Mouse (Mus musculus) T-helper 1 cell (primary cell): ENCODE results near the gene Donson.

Source experiments
- in situ Hi-C: fragments of 300-600 bp; cut with MboI, MseI; formaldehyde crosslinking; loops from one replicate; pipeline ENCODE4 v1.15.1; 2025; ENCODE audit warnings: high pct_unique_total_duplicates

Gene Donson

DNA sequence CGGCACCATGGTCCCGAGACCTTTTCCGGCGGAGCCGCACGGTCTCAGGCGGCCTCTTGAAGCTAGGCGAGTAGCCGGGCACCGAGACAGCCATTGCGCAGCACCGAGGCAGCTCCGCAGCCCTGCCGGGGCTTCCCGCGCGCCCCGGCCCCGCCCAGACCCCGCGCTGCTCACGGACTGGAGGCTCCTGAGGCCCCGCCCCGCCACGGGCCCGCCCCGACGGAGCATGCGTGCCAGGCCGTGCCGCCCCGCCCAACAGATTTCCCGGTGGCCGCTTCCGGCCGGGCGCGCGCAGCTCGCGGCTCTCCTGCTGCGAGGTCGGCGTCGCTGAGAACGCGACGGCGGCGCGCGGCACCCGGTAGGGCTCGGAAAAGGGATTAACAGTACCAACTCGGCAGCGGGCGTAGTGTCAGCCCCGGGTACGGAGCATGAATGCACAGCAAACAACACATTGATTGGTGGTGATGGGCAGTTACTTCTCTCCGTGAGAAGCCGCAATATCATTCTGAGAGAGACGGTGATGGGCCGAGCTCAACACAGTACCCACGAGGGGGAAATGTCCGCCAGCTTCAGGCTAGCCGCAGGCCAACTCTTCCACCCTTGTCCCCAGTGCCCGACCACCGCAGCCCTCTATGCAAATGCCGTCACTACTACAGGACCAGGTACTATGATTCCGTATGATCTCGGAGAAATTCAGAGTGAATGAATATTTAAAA is at the start of gene Donson:
TSS of gene Donson (minus strand) at position 152 of the 716 bp plus-strand sequence.
- in situ Hi-C loops: loop anchor here (5.0 kb wide), 1 partner anchor 39 kb away; the partner anchor contains the start of genes Cryzl1 and Itsn1

DNA sequence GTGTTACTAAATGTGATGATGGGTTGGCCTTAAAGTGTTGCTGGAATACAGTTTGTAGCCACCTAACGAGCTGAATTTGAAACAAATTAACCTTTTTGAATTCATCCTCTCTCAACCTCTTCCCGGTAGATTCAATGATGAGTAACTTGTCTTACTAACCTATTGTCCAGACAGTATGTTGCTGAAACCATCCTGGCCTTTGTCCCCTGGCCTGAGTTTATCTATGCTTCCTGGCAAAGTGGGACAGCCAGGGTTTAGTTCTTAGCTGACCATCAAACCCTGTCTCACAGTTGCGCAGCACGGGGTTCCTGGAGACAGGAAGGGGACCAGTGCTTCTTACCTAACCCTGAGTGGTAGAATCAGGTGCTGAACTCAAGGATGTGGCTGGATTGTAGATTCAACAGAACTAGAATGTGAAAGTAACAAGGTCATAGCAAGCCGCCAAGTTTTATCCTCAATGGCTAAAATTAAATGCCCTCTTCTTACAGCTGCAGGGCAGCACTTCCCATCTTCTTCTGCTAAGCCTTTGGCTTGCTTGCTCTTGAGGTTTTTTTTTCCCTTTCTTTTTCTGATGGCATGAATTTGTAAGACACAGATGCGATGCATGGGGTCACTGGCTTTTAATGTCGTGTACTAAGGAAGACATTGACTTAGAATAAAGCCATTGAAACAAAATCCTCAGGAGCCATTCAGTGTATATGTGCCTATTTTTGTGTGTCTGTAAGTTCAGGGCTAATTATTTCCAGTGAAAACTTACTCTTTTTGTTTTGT is 47.7 kb upstream of the Donson start:
- in situ Hi-C loops: no loop called here

DNA sequence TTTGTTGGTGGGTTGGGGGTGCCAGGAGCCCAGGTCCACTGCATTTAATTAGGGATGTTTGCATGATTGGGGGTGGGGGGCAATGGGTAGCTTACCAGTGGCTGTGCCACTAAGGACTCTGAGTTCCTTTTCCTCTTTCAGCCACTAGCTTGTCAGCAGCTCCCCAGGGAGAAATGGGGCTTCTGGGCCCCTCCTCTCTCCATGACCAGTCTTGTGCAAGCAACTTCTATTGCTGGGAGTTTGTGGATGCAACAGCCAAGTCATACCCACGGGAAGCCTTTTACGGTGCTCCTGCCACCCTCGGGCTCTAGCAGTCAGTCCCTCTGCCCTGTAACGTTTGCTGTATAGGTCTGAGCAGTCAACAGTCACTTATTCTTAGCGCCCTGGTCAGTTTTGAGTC is 46.2 kb upstream of the Donson start:
- in situ Hi-C loops: no loop called here

DNA sequence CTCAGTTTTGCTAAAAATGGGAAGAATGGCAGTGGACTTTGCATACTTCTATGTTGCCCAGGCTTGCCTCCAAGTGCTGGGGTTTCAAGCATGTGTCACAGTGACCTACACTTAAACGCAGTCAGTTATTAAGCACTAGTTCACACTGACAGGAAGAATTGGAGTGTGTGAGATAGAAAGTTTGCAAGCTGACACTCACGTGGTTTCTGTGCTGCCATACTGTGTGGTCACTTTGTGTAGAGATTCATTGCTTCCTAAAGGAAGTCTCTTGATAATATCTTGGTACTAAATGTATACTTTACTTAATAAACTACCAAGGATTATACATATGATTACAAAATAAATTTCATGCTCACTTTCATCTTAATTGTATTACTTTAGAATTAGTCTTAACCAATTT is 44.2 kb upstream of the Donson start:
- in situ Hi-C loops: no loop called here

DNA sequence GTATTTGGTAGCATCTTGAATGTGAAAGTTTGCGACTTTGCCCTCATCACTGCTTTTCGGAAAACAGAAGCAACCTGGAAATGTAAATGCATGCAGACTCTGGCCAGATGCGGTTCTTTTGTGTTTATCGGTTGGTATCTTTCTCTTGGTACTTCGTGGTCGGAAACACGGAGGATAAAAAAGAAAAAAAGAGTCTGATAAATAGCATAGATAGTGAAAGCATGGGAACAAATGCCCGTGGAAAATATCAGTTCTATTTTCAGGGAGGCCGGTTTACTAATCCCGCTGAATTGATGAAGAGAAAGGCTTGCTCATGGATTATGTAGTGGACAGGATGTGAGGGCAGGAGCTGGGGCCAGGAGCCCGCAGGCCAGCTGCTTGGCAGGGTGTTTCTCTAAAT is 41.9 kb upstream of the Donson start:
- in situ Hi-C loops: no loop called here

DNA sequence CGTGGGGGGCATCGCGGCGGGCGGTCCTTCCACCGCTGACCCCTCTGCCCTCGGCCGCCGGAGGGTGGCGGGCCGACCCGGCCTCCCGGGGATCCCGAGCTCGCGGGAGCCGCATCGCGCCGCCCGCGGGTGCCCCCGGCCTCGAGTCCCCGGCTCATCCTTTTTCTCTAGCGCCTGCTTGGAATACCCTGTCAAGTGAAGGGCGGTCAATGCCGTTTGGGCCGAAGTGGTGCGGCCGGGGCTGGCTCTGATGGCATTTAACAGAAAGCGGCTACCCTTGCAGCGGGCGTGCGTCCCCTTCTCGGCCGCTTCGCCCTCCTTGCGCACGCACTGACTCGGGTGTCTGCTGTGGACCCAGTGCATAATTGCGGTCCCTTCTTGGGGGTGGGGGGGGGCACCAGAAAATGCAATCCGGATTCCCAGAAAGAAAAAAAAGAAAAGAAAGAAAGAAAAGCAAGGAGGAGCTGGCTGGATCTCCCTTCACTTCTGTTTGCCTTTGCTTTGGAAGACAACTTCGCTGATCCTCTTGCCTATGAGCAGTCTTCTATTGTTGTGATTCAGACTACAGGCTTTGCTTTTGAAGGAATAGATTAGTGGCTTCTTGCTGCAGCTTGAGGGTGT is 41.4 kb upstream of the Donson start:
- in situ Hi-C loops: loop anchor here (5.0 kb wide), 2 partner anchors 43 to 182 kb away; partner anchors contain the start of gene Donson

DNA sequence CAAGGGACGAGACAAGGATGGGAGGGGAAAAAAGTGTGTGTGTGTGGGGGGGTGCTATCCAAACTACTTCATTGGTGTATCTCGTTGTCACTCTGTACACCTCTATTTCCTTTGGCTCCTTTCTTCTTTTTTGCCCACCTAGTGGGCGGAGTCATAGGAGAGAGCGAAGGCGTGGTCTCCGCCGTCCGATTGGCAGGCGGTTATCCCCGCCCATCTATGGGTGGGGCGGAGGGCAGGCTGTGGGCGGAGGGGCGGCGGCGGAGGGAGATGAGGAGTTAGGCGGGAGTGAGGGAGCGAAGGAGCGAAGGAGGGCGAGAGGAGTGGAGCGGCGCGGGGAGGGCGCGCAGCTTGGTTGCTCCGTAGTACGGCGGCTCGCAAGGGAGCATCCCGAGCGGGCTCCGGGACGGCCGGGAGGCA is 40.5 kb upstream of the Donson start, which contains the start of gene Itsn1:
TSS of gene Itsn1 (plus strand) at position 216 of the 417 bp plus-strand sequence.
- in situ Hi-C loops: loop anchor here (5.0 kb wide), 2 partner anchors 42 to 183 kb away; partner anchors contain the start of gene Donson

DNA sequence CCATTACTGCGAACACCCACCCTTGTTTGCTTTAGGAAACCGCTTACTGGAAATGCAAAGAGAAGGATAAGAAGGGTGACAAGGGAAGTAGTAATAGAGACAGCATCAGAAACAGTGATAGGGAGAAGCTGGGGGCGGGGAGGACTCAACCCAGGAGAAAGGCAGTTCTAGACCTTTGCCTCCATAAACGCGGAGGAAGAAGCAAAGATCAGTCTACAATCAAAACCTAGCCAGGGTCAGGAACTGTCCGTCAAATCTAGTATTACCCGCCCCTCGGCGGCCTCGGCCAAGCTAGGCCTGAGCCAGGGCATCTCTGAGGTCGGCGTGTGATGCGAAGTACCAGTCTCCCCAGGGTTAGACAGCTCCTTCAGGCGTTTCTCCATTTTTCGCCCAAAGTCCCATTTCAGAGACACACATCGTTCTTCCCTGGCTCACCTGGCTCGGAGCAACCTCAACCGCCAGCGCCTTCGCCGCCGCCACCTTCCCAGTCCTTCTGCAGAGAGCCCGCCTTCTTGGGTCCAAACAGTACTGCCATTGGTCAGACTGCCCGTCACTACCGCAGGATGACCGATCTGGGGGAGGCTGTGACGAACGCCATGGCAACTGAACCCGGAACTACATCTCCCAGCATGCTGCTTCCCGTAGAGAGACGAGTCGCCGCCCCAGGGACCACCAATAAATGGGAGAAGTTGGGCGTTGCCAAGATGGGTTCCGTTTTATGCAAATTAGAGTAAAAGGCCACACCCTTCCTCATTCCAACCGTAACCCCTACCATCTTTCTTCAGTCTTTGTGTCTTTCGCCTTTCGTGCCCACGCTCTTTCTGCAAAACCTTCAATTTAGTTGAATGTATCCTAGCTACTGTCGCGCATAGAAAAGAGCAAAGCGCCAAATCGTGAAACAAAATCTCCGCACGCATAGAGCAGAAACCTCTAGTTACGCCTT is 39.8 kb upstream of the Donson start, which contains the start of gene Cryzl1:
TSS of gene Cryzl1 (minus strand) at position 853 of the 943 bp plus-strand sequence.
- in situ Hi-C loops: loop anchor here (5.0 kb wide), 2 partner anchors 41 to 184 kb away; partner anchors contain the start of gene Donson

DNA sequence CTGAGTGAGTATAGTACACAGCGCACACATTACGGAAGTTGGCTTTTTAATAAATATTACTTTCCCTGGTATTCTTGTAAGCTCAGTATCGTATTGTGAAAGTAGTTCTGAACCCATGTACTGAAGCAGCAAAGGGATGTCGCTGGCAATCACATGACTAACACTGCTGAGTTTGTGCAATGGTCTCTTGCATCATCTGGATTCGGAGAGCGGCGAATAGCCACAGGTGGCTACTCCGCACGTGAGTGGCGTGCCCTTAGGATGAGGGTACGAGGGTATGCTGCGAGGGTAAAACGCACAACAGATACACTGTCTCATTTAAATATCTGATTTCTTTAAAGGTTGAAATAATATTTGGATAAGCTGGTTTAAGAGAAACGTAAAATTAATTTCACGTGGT is 38.9 kb upstream of the Donson start:
- in situ Hi-C loops: loop anchor here (5.0 kb wide), 2 partner anchors 40 to 185 kb away; partner anchors contain the start of gene Donson

DNA sequence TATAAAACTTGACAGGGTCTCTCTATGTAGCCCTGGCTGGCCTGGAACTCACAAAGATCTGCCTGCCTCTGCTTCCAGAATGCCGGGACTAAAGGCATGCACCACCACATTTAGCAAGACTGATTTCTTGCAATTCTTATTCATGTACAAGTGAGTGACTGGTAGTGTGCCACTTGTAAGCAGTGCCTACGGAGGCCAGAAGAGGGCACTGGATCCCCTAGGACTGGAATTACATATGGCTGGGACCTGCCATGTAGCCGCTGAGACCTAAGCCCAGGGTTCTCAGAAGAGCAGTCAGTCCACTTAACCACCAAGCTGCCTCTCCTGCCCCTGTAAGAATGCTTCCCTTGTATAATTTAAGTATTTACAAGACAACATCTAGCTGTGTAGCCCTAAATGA is 35.7 kb upstream of the Donson start:
- in situ Hi-C loops: no loop called here

DNA sequence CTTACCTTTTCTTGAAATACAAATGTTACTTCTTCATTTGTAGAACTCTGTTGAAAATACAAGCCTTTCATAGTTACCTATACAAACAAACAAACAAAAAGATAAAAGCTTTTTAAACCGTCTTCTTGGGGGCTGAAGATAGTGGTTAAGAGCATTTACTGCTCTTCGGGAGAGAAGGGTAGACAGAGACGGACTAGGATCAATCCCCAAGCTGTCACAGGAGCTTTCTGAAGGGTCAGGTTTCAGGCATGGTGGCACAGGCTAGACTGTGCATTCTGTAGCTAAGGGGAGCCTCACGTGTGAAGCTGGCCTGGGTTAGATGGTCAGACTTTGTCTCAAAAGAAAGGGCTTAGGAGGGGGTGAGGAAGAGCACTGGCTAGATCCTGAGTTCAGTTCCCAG is 28.8 kb upstream of the Donson start:
- in situ Hi-C loops: no loop called here

DNA sequence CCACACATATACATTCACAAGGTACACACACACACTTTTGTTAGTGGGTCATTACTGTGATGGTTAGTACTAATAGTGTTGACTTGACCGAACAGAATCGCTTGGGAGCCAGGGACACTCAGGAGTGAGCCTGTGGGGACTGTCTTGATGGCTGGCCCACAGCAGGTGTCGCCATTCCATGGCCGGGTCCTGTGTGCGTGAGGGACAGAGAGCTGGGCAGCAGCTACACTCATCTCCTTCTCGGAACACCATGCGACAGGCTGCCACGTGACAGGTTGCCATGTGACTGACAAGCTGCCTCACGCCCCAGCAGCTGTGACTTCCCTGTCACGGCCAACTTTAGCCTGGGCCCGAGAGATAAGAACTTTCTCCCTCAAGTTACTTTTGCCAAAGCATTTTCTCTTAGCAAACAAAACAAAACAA is 28.4 kb upstream of the Donson start:
- in situ Hi-C loops: no loop called here

DNA sequence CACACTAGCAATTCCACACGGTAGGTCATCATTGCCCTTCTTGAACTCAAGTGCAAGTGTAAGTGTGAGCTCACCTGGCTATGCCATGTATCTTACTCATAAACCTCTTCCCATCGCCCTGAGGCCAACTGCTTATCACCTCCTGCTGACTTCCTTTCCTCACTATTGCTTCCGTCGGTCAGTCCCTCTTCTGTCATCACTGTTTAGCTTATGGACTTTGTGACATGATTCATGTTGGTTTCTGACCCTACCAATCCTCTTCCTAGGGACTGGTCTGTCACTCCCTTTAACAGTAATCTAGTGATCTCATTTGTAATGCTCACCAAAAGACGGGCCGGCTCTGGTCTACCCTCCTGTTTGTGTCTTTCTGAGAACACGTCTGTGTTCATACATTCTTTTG is 21.7 kb upstream of the Donson start:
- in situ Hi-C loops: no loop called here

DNA sequence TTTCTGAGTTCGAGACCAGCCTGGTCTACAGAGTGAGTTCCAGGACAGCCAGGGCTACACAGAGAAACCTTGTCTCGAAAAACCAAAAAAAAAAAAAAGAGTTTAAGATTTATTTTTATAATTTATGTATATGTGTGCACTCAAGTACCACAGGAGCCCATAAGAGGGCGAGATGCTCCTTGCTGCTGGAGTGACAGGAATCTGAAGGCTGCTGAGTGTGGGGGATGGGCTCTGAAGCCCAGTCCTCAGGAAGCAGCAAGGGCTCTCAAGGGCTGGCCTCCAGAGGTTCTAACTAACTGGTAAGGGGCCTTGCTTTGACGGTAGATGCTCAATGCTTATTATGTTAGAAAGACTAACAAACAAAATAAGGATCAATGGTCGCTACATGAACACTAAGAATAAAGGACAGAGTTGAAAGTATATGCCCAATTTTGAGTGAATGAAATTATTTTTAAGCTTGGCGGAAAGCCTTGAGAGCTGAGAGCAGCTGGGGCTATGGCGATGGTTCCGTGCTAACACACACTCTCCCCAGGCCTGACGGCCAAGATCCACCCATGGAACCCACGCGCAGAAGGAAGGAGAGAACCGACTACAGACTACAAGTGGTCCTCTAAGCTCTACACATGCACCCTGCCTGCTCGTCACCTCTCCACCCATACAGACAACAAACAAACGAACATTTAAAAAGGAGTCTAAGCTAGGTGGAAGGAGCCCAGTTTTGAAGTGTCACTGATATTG is 16.2 kb upstream of the Donson start:
- in situ Hi-C loops: loop anchor here (5.0 kb wide), 1 partner anchor 188 kb away; no protein-coding TSS in a partner anchor

DNA sequence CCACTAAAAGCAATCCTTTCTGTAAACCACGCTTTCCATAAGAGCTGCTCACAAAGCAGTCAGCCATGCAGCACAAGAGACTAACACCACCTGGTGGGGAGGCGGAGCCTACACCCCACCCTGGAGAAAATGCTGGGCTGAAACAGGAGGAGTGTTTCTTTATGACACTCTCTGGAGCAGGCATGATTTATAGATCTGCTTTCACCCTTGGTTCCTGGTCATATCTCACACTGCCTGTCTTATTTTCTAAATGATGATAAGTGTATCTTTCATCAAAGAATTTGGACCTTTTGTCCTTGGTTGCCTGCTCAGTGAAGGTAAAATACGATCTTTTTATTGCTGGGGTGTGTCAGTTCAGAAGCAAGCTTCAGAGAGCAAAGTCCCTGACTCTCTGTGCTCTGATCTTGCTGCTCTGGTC is 14.2 kb upstream of the Donson start:
- in situ Hi-C loops: loop anchor here (5.0 kb wide), 1 partner anchor 190 kb away; no protein-coding TSS in a partner anchor

DNA sequence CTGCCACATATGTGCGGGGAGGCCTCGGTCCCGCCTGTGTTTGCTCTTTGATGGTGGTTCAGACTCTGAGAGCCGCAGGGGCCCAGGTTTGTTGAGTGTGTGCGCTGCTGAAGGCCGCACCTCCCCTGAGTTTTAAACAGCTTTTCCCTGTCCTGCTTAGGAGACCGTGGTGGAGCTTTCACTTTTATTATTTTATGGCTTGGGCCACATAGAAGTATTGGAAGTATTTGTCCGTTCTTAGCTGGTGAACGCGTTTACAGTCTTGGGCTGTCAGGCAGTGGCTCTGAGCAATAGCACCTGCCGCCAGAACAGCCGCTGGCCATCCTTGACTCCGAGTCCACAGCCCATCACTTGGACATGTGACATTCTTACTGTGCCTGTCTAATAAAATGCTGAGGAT is 13.3 kb upstream of the Donson start:
- in situ Hi-C loops: loop anchor here (5.0 kb wide), 1 partner anchor 190 kb away; no protein-coding TSS in a partner anchor

DNA sequence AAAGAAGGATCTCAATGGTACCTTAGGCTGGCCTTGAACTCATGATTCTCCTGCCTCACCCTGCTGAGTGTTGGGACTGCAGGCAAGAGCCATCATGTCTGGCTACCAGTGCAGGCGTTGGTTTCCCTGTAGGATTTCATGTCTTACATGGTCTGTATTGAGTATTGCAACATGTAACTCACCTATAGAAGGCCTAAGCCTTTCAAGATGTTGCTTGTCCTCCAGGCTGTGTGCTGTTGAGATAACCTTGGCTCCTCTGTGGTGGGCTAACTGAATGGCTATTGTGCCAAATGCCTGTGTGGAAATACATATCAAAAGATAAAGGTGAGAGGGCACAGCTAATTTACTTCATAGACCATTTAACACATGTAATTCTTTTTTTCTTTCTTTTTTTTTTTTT is 10.4 kb upstream of the Donson start:
- in situ Hi-C loops: no loop called here

DNA sequence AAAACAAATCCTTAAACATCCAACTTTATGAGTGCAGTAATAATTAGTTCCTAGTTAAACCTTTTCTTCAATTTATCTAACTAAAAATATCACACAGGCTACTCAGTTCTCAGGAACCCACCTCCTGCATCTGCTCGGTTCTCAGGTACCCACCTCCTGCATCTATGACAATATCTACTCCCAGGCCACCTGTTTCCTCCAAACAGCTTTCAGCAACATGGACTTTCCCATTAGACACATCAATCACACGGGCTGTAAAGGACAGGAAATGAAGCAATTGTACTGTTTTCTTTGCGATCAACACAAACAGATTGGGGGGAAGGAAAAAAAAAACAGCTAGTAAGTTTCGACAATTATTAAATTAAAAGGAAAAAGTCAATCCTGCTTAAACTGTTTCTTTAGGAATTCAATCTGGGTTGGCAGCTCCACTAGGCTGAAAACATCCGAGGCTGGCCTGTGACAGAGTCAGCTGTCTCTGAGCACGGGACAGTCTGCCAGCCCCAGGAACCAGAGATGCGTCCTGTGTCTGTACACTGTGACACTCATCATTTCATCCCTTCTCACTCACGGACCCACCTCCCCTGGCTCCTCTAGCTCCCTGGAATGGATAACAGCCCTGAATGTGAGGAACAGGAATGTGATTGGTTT is 6.7 kb upstream of the Donson start:
- in situ Hi-C loops: no loop called here

DNA sequence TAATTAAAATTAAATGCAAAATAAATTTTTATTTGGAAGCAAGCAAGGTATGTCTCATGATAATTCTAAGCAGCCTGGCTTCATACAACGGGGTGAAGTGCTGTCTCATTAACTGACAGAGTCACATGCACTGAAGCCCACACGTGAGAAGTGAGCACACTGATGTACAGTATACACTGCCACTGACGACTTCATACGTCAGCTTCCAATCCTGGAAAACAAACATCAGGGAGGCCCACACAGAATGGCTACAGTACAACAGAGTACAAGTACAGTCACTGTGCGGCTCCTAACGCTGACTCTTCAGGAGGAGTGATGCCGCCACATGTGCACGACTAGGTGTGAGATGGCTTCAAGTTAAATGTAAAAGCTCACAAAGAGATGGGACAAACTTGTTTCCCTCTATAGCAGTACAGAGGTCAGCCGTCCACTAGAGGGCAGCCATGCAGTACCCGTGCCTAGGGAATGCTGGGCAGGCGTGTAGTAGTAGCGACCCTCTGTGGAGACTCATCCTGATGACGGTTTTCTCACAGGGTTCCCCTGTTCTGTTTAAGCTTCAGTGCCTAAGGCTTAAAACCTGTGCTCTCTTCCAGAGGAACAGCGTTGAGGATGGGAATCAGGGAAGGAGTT is 6.0 kb upstream of the Donson start:
- in situ Hi-C loops: no loop called here
